Mouse (Mus musculus) heart, embryonic 13.5 days (tissue): ENCODE data around the gene Rbfox3. TPM values are rescaled to one million over a fixed set of nuclear protein-coding genes. Genes with fewer than 3 reads are reported as not detected.

Experiments used
- ATAC-seq: fragments of 200-750 bp; cut with Nextera tagmentation; 2 replicates; pipeline ENCODE4 v1.8.0; 2017; ENCODE audit warnings: moderate TSS enrichment; ENCODE audit not compliant: insufficient number of reproducible peaks, low FRiP score, low TSS enrichment; ENCODE audit errors: extremely low read depth
- H3K27ac ChIP-seq: fragments of 300-500 bp; sonication (generic); replicated peaks from 2 replicates; pipeline ENCODE4 v1.5.1; 2015; ENCODE audit warnings: moderate library complexity, mild to moderate bottlenecking, inconsistent platforms
- H3K27me3 ChIP-seq: fragments of 300-500 bp; sonication (generic); replicated peaks from 2 replicates; pipeline ENCODE4 v1.6.1; 2015; ENCODE audit warnings: mild to moderate bottlenecking, inconsistent platforms
- H3K36me3 ChIP-seq: fragments of 300-500 bp; sonication (generic); 2 replicates; pipeline ENCODE4 v1.6.1; 2015; ENCODE audit warnings: mild to moderate bottlenecking, inconsistent platforms
- H3K4me1 ChIP-seq: fragments of 300-500 bp; sonication (generic); 2 replicates; pipeline ENCODE4 v1.6.1; 2015; ENCODE audit warnings: inconsistent platforms
- H3K4me2 ChIP-seq: fragments of 300-500 bp; sonication (generic); 2 replicates; pipeline ENCODE4 v1.6.1; 2015; ENCODE audit warnings: inconsistent platforms, mild to moderate bottlenecking, moderate library complexity
- H3K4me3 ChIP-seq: fragments of 300-500 bp; sonication (generic); 2 replicates; pipeline ENCODE4 v1.5.1; 2015; ENCODE audit warnings: moderate library complexity, mild to moderate bottlenecking, inconsistent platforms
- H3K9ac ChIP-seq: fragments of 300-500 bp; sonication (generic); 2 replicates; pipeline ENCODE4 v1.6.1; 2015; ENCODE audit warnings: inconsistent platforms, mild to moderate bottlenecking, moderate library complexity
- H3K9me3 ChIP-seq: fragments of 300-500 bp; sonication (generic); 2 replicates; pipeline ENCODE4 v1.6.1; 2016; ENCODE audit warnings: inconsistent platforms
- WGBS: fragments of 180-500 bp; shearing (Covaris S2); methylation state at CpG from one replicate; pipeline ENCODE4 v1.1.7; 2015; ENCODE audit warnings: mixed read lengths; 5-methylcytosine and 5-hydroxymethylcytosine counted together
- polyA plus RNA-seq: library from polyadenylated mRNA; unstranded; fragments of >200 nt; fragmentation: Nextera tagmentation; extraction: Ambion mirVana; gene quantifications from 2 replicates; pipeline ENCODE4 v1.2.1, GENCODE M21; 2015

The Rbfox3 gene
- polyA plus RNA-seq: 0.13 and 0.20 TPM in 2 replicates

GRCm38 (mm10) chr11:118911307-118912070 is at the start of gene Rbfox3:
Gene Rbfox3 (minus strand): TSS chr11:118911597.
- ATAC-seq: no peak
- H3K27ac ChIP-seq: no peak within 1 kb of the TSS
- 26% methylated on average over 4 of the region's 4 CpGs for WGBS
- peaks cover 37% of the 10 kb centered on the region for H3K4me1 ChIP-seq
- no peaks in the 10 kb centered on the region for H3K9me3 ChIP-seq
- H3K4me3 ChIP-seq: no peak within 1 kb of the TSS
- H3K36me3 ChIP-seq: no peaks in the 10 kb centered on the region
- H3K4me2 ChIP-seq: no peak within 1 kb of the TSS
- H3K9ac ChIP-seq: no peak within 1 kb of the TSS
- peaks cover 89% of the 10 kb centered on the region for H3K27me3 ChIP-seq

GRCm38 (mm10) chr11:118960649-118961048 is 49.3 kb upstream of the Rbfox3 start:
- Histone ChIP-seq H3K36me3 (no peaks in the 10 kb centered on the region), H3K27ac (no peak overlapping the region), H3K4me2 (no peak overlapping the region), H3K4me1 (peaks cover 19% of the 10 kb centered on the region), H3K4me3 (no peak overlapping the region), H3K9ac (no peak overlapping the region), H3K9me3 (no peaks in the 10 kb centered on the region), H3K27me3 (peaks cover 49% of the 10 kb centered on the region)
- WGBS: 61% methylated on average over 3 of the region's 3 CpGs
- ATAC-seq: no peak

- Histone ChIP-seq H3K36me3 (no peaks in the 10 kb centered on the region), H3K4me1 (peaks cover 23% of the 10 kb centered on the region), H3K4me2 (peak overlapping the region; percentile 53), H3K9ac (peak overlapping the region; percentile 37; the same call in 1 of the 2 replicates), H3K27ac (peak overlapping the region; percentile 63), H3K9me3 (no peaks in the 10 kb centered on the region), H3K4me3 (no peak overlapping the region; the same call in 1 of the 2 replicates), H3K27me3 (peaks cover 21% of the 10 kb centered on the region)
- 34% methylated on average over 14 of the region's 14 CpGs for WGBS
- peak; percentile 28; the same call in 1 of the 2 replicates for ATAC-seq
These were observed 45.7 kb upstream of the Rbfox3 start for GRCm38 (mm10) chr11:118957070-118957471.

GRCm38 (mm10) chr11:118955016-118955415 is 43.6 kb upstream of the Rbfox3 start:
- Histone ChIP-seq H3K4me3 (no peak overlapping the region), H3K9ac (no peak overlapping the region), H3K36me3 (no peaks in the 10 kb centered on the region), H3K4me2 (no peak overlapping the region), H3K9me3 (no peaks in the 10 kb centered on the region), H3K27ac (no peak overlapping the region), H3K27me3 (peaks cover 29% of the 10 kb centered on the region), H3K4me1 (peaks cover 23% of the 10 kb centered on the region)
- ATAC-seq: no peak
- 39% methylated on average over 6 of the region's 6 CpGs for WGBS

GRCm38 (mm10) chr11:118945868-118946267 is 34.5 kb upstream of the Rbfox3 start:
- no peaks in the 10 kb centered on the region for H3K9me3 ChIP-seq
- H3K4me2 ChIP-seq: no peak overlapping the region
- no peak overlapping the region for H3K27ac ChIP-seq
- no peak overlapping the region for H3K4me3 ChIP-seq
- H3K9ac ChIP-seq: no peak overlapping the region
- H3K4me1 ChIP-seq: no peaks in the 10 kb centered on the region
- H3K27me3 ChIP-seq: peaks cover 73% of the 10 kb centered on the region
- WGBS: 72% methylated on average over 8 of the region's 8 CpGs
- no peaks in the 10 kb centered on the region for H3K36me3 ChIP-seq
- no peak for ATAC-seq

- no peak overlapping the region for H3K27ac ChIP-seq
- WGBS: 43% methylated on average over 5 of the region's 5 CpGs
- H3K9ac ChIP-seq: no peak overlapping the region
- no peak for ATAC-seq
- H3K4me3 ChIP-seq: no peak overlapping the region
- no peaks in the 10 kb centered on the region for H3K36me3 ChIP-seq
- no peaks in the 10 kb centered on the region for H3K4me1 ChIP-seq
- no peak overlapping the region for H3K4me2 ChIP-seq
- H3K9me3 ChIP-seq: no peaks in the 10 kb centered on the region
- H3K27me3 ChIP-seq: peaks cover 58% of the 10 kb centered on the region
These were observed 29.9 kb upstream of the Rbfox3 start for GRCm38 (mm10) chr11:118941268-118941667.

GRCm38 (mm10) chr11:118940539-118940938 is 29.1 kb upstream of the Rbfox3 start:
- H3K9me3 ChIP-seq: no peaks in the 10 kb centered on the region
- H3K9ac ChIP-seq: no peak overlapping the region
- no peaks in the 10 kb centered on the region for H3K36me3 ChIP-seq
- H3K4me2 ChIP-seq: no peak overlapping the region
- 78% methylated on average over 11 of the region's 11 CpGs for WGBS
- H3K27ac ChIP-seq: no peak overlapping the region
- no peaks in the 10 kb centered on the region for H3K4me1 ChIP-seq
- ATAC-seq: no peak
- no peak overlapping the region for H3K4me3 ChIP-seq
- H3K27me3 ChIP-seq: peaks cover 51% of the 10 kb centered on the region

GRCm38 (mm10) chr11:118939731-118940130 is 28.3 kb upstream of the Rbfox3 start:
- no peak overlapping the region for H3K4me2 ChIP-seq
- 74% methylated on average over 4 of the region's 4 CpGs for WGBS
- peaks cover 48% of the 10 kb centered on the region for H3K27me3 ChIP-seq
- no peak overlapping the region for H3K9ac ChIP-seq
- no peaks in the 10 kb centered on the region for H3K9me3 ChIP-seq
- no peaks in the 10 kb centered on the region for H3K4me1 ChIP-seq
- no peak for ATAC-seq
- H3K36me3 ChIP-seq: no peaks in the 10 kb centered on the region
- H3K27ac ChIP-seq: no peak overlapping the region
- no peak overlapping the region for H3K4me3 ChIP-seq

- Histone ChIP-seq H3K4me3 (no peak overlapping the region), H3K27ac (no peak overlapping the region), H3K36me3 (no peaks in the 10 kb centered on the region), H3K4me2 (no peak overlapping the region), H3K27me3 (peaks cover 13% of the 10 kb centered on the region), H3K9ac (no peak overlapping the region), H3K4me1 (no peaks in the 10 kb centered on the region), H3K9me3 (peaks cover 7% of the 10 kb centered on the region)
- 7% methylated on average over 1 of the region's 1 CpGs for WGBS
- ATAC-seq: no peak
These were observed 23.5 kb upstream of the Rbfox3 start for GRCm38 (mm10) chr11:118934925-118935324.

- H3K27ac ChIP-seq: no peak overlapping the region
- H3K9ac ChIP-seq: no peak overlapping the region
- no peak; the same call in 1 of the 2 replicates for ATAC-seq
- H3K9me3 ChIP-seq: peaks cover 10% of the 10 kb centered on the region
- H3K4me2 ChIP-seq: no peak overlapping the region
- no peak overlapping the region for H3K4me3 ChIP-seq
- 4% methylated on average over 5 of the region's 5 CpGs for WGBS
- H3K27me3 ChIP-seq: peaks cover 27% of the 10 kb centered on the region
- H3K4me1 ChIP-seq: no peaks in the 10 kb centered on the region
- H3K36me3 ChIP-seq: no peaks in the 10 kb centered on the region
These were observed 15.7 kb upstream of the Rbfox3 start for GRCm38 (mm10) chr11:118927081-118927480.

- WGBS: 71% methylated on average over 6 of the region's 6 CpGs
- Histone ChIP-seq H3K4me2 (no peak overlapping the region), H3K4me3 (no peak overlapping the region), H3K9ac (no peak overlapping the region), H3K9me3 (no peaks in the 10 kb centered on the region), H3K27me3 (peaks cover 64% of the 10 kb centered on the region), H3K27ac (no peak overlapping the region), H3K4me1 (no peaks in the 10 kb centered on the region), H3K36me3 (no peaks in the 10 kb centered on the region)
- ATAC-seq: no peak
These were observed 10.5 kb upstream of the Rbfox3 start for GRCm38 (mm10) chr11:118921852-118922251.
